Mouse (Mus musculus): ENCODE results near the gene Rai14. TPM values are rescaled to one million over a fixed set of nuclear protein-coding genes. Genes with fewer than 3 reads are reported as not detected.
"Not testable (repeated sequence)": the region's sequence is repeated elsewhere in the genome, so short reads cannot be mapped to it uniquely, and the experiment has no call there.

The Rai14 gene
- polyA plus RNA-seq, 1 experiment from 2014 or later, result 78.9 TPM

DNA sequence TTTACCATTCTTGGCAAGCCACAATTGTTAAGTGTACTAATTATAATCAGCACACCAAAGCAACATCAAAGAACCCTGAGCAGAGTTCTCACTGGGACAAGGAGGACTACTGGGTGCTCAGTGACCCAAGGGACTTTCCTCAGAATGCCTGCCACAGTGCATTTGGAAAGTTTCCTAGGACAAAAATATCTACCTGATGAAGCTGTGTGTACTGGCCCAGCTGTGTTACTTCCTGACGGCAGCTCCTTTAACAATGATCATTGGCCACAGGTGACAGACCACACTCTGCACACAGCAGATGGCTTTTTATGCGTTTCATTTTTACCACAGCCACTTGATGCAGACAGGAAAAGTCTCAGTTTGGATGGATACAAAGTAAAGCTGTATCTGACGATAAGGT is 135.3 kb downstream of the Rai14 start:
- 92% methylated on average over 3 of the region's 3 CpGs for WGBS
- Histone ChIP-seq H3K4me3 (no peak overlapping the region), H3K4me2 (no peak overlapping the region), H3K4me1 (no peaks in the 10 kb centered on the region), H3K36me3 (peaks cover 54% of the 10 kb centered on the region), H3K27ac (peak overlapping the region; percentile 12; the same call in 1 of the 2 replicates), H3K9me3 (no peaks in the 10 kb centered on the region), H3K9ac (no peak overlapping the region), H3K27me3 (no peaks in the 10 kb centered on the region)
- no peak for ATAC-seq (ENCODE audit: insufficient number of reproducible peaks, insufficient read depth, low FRiP score, low TSS enrichment, low read depth)

GRCm38 (mm10) chr15:10566486-10566885 is 147.9 kb downstream of the Rai14 start:
- Histone ChIP-seq H3K4me2 (no peak overlapping the region), H3K27me3 (no peaks in the 10 kb centered on the region), H3K36me3 (peaks cover 61% of the 10 kb centered on the region), H3K4me1 (no peaks in the 10 kb centered on the region), H3K4me3 (no peak overlapping the region), H3K27ac (no peak overlapping the region), H3K9ac (no peak overlapping the region), H3K9me3 (no peaks in the 10 kb centered on the region)
- ATAC-seq (ENCODE audit: insufficient number of reproducible peaks, insufficient read depth, low FRiP score, low TSS enrichment, low read depth), result no peak
- WGBS, result 92% methylated on average over 7 of the region's 7 CpGs

- Histone ChIP-seq H3K4me1 (no peaks in the 10 kb centered on the region), H3K9me3 (no peaks in the 10 kb centered on the region), H3K27ac (no peak overlapping the region), H3K9ac (no peak overlapping the region), H3K27me3 (no peaks in the 10 kb centered on the region), H3K4me3 (no peak overlapping the region), H3K36me3 (peaks cover 40% of the 10 kb centered on the region), H3K4me2 (no peak overlapping the region)
- 38% methylated on average over 1 of the region's 1 CpGs for WGBS
- ATAC-seq (ENCODE audit: insufficient number of reproducible peaks, insufficient read depth, low FRiP score, low TSS enrichment, low read depth), result no peak
Measured at GRCm38 (mm10) chr15:10564201-10564600, 150.2 kb downstream of the Rai14 start.

- no peak overlapping the region for H3K27ac ChIP-seq
- no peak overlapping the region for H3K9ac ChIP-seq
- no peaks in the 10 kb centered on the region for H3K9me3 ChIP-seq
- no peak for ATAC-seq (ENCODE audit: insufficient number of reproducible peaks, insufficient read depth, low FRiP score, low TSS enrichment, low read depth)
- H3K4me3 ChIP-seq, result no peak overlapping the region
- H3K4me1 ChIP-seq, result no peaks in the 10 kb centered on the region
- peaks cover 21% of the 10 kb centered on the region for H3K36me3 ChIP-seq
- no peak overlapping the region for H3K4me2 ChIP-seq
- H3K27me3 ChIP-seq, result no peaks in the 10 kb centered on the region
Measured at GRCm38 (mm10) chr15:10562281-10562680, 152.1 kb downstream of the Rai14 start.

- Histone ChIP-seq H3K27me3 (no peaks in the 10 kb centered on the region), H3K36me3 (peaks cover 1% of the 10 kb centered on the region; the same call in 1 of the 2 replicates), H3K27ac (no peak overlapping the region), H3K4me1 (no peaks in the 10 kb centered on the region), H3K4me3 (no peak overlapping the region), H3K9ac (no peak overlapping the region), H3K9me3 (no peaks in the 10 kb centered on the region), H3K4me2 (no peak overlapping the region)
- ATAC-seq (ENCODE audit: insufficient number of reproducible peaks, insufficient read depth, low FRiP score, low TSS enrichment, low read depth), result no peak
- 95% methylated on average over 7 of the region's 7 CpGs for WGBS
Measured at GRCm38 (mm10) chr15:10560005-10560404, 154.4 kb downstream of the Rai14 start.

DNA sequence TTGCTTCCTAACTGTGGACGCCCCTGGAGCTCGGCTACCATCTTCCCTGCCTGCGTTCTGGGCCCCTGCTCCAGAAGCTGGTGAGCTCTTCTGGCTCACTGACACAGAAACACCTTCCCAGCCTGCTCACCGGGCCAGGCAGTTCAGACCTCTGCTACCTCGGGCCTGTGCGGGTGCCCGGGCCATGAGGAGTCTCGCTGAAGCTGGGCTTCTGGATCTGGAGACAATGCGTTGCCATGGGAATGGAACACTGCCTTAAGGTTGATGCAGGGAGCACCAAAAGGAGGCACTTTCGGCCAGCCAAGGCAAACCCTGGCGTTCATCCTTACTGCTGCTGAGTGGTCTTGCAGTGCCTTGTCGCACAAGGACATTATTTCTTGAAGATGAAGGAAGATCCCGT is 156.0 kb downstream of the Rai14 start, which contains the start of gene Ttc23l:
Gene Ttc23l, minus strand, starts transcription at position 204 of the 400 bp plus-strand sequence.
- Histone ChIP-seq H3K4me2 (no peak within 1 kb of the TSS), H3K9me3 (no peaks in the 10 kb centered on the region), H3K27me3 (no peaks in the 10 kb centered on the region), H3K4me1 (no peaks in the 10 kb centered on the region), H3K27ac (no peak within 1 kb of the TSS), H3K4me3 (no peak within 1 kb of the TSS), H3K9ac (no peak within 1 kb of the TSS), H3K36me3 (no peaks in the 10 kb centered on the region)
- ATAC-seq (ENCODE audit: insufficient number of reproducible peaks, insufficient read depth, low FRiP score, low TSS enrichment, low read depth), result no peak
- 89% methylated on average over 13 of the region's 13 CpGs for WGBS

DNA sequence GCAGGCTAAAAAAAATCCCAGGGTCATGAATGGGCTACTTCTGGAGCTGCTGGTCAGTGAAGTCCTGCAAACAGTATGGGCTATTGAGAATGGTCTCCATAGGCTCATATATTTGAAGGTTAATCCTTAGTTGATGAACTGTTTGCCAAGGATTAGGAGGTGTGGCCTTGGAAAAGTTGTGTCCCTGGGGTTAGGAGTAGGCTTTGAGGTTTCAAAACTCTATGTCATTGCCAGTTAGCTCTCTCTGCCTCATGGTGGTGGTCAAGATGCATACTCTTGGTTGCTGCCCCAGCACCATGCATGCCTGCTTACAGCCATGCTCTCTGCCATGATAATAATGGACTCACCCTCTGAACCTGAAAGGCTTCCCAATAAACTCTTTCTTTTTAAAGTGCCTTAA is 160.1 kb downstream of the Rai14 start:
- no peak overlapping the region for H3K27ac ChIP-seq
- H3K9ac ChIP-seq, result no peak overlapping the region
- ATAC-seq (ENCODE audit: insufficient number of reproducible peaks, insufficient read depth, low FRiP score, low TSS enrichment, low read depth), result no peak
- no peaks in the 10 kb centered on the region for H3K36me3 ChIP-seq
- no peaks in the 10 kb centered on the region for H3K9me3 ChIP-seq
- H3K27me3 ChIP-seq, result no peaks in the 10 kb centered on the region
- no peak overlapping the region for H3K4me3 ChIP-seq
- no peak overlapping the region for H3K4me2 ChIP-seq
- H3K4me1 ChIP-seq, result no peaks in the 10 kb centered on the region

- WGBS, result 49% methylated on average over 16 of the region's 16 CpGs
- ATAC-seq (ENCODE audit: insufficient number of reproducible peaks, insufficient read depth, low FRiP score, low TSS enrichment, low read depth), result no peak
- H3K4me2 ChIP-seq, result no peak overlapping the region
Measured at GRCm38 (mm10) chr15:10540271-10541088, 173.9 kb downstream of the Rai14 start.

GRCm38 (mm10) chr15:10535969-10536368 is 178.5 kb downstream of the Rai14 start:
- Histone ChIP-seq H3K9me3 (no peaks in the 10 kb centered on the region), H3K36me3 (no peaks in the 10 kb centered on the region), H3K4me2 (no peak overlapping the region), H3K27ac (0 out of 2 replicates have a peak overlapping the region, but pooled peaks have one; percentile 5), H3K4me1 (peaks cover 14% of the 10 kb centered on the region), H3K4me3 (no peak overlapping the region), H3K9ac (no peak overlapping the region), H3K27me3 (no peaks in the 10 kb centered on the region)
- WGBS, result 43% methylated on average over 7 of the region's 7 CpGs
- ATAC-seq (ENCODE audit: insufficient number of reproducible peaks, insufficient read depth, low FRiP score, low TSS enrichment, low read depth), result no peak

More at GRCm38 (mm10) chr15:10540271-10541088, 173.9 kb downstream of the Rai14 start:
- Histone ChIP-seq H3K27ac (peak overlapping the region; percentile 76), H3K9ac (no peak overlapping the region), H3K36me3 (no peaks in the 10 kb centered on the region), H3K27me3 (no peaks in the 10 kb centered on the region), H3K4me1 (peaks cover 18% of the 10 kb centered on the region), H3K9me3 (no peaks in the 10 kb centered on the region), H3K4me3 (no peak overlapping the region)

DNA sequence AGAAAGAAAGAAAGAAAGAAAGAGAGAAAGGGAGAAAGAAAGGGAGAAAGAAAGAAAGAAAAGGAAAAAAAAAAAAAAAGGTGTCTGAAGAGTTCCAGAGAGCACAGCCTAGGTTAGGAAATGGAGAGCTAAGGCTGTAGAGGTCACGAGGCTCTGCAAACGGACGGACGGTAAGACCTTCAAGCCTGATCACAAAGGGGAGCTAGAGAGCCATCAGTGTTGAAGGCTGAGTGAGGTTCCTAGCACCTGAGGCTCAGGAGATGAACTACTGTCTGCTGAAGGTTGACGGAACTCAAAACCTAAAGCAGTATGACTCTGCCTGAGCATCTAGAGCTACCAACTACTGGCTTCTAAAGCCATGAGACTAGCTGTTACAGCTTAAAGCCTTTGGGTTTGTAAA is 179.8 kb downstream of the Rai14 start:
- Histone ChIP-seq H3K4me1 (peaks cover under 1% of the 10 kb centered on the region; the same call in 1 of the 2 replicates), H3K9ac (no peak overlapping the region), H3K4me2 (no peak overlapping the region), H3K4me3 (no peak overlapping the region), H3K27me3 (no peaks in the 10 kb centered on the region), H3K36me3 (no peaks in the 10 kb centered on the region), H3K27ac (no peak overlapping the region), H3K9me3 (no peaks in the 10 kb centered on the region)
- WGBS, result 81% methylated on average over 5 of the region's 5 CpGs
- no peak for ATAC-seq (ENCODE audit: insufficient number of reproducible peaks, insufficient read depth, low FRiP score, low TSS enrichment, low read depth)

GRCm38 (mm10) chr15:10533361-10533760 is 181.1 kb downstream of the Rai14 start:
- H3K9me3 ChIP-seq; ATAC-seq (ENCODE audit: insufficient number of reproducible peaks, insufficient read depth, low FRiP score, low TSS enrichment, low read depth); H3K27ac ChIP-seq; H3K36me3 ChIP-seq; H3K4me1 ChIP-seq; H3K4me3 ChIP-seq; H3K27me3 ChIP-seq; H3K4me2 ChIP-seq; H3K9ac ChIP-seq: not testable (repeated sequence)
- 80% methylated on average over 10 of the region's 10 CpGs for WGBS

DNA sequence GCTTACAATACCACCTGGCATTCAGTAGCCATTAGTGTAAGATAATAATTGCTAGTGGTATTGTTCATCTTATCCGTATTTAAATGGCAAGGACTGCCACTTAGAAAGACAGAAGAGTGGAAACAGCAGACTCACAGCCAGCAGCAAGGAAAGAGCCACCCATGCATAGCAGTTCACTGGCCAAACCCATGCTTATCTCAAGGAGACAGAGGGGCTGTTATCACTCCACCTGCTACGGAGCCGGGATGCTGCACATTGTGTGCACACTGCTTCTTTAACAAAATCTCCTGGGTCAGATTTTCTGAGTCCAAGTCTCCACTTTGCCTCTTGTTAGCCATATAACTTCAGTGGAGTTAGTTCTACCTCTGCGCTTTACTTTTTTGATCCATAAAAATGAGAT is 183.1 kb downstream of the Rai14 start:
- WGBS, result 93% methylated on average over 4 of the region's 4 CpGs
- Histone ChIP-seq H3K4me1 (no peaks in the 10 kb centered on the region; the same call in 1 of the 2 replicates), H3K27ac (no peak overlapping the region), H3K9ac (no peak overlapping the region), H3K27me3 (no peaks in the 10 kb centered on the region), H3K4me3 (no peak overlapping the region), H3K9me3 (no peaks in the 10 kb centered on the region), H3K4me2 (no peak overlapping the region), H3K36me3 (no peaks in the 10 kb centered on the region)
- no peak for ATAC-seq (ENCODE audit: insufficient number of reproducible peaks, insufficient read depth, low FRiP score, low TSS enrichment, low read depth)

Measured in embryonic facial prominence, embryonic 13.5 days (tissue).